Mouse (Mus musculus) mouse embryonic stem cell (cell line): ENCODE data around the gene Tgfb3.

Experiments used
- in situ Hi-C, 2 experiments: fragments of 300-500 bp; cut with MboI; formaldehyde crosslinking; loops; 1 replicate in 1 of 2; 3 replicates in 1 of 2; pipeline ENCODE4 v1.14.3; 2019 to 2020; ENCODE audit warnings: low sequenced_read_pairs in 2 of 2, low pct_unique_long_range_greater_than_20kb in 1 of 2, mixed read lengths in 1 of 2; ENCODE audit not compliant: unreplicated experiment in 1 of 2

Gene Tgfb3

DNA sequence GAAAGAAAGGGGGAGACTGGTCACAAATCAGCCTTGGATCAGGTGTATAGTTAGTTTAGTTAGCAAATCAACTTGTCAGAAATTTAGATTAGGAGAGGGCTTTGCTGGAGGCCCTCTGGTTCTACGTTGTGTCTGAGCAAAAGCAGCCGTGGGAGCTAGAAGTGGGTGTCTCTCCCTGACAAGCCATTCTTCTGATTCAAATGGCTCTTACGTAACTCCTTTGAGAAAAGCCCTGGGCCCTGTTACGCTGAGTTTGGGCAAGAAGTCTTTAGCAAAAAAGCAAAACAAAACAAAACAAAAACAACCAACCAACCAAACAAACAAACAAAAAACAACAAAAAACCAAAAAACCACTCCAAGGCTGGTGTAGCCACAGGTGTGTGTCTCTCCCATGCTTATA, 11.9 kb upstream of the Tgfb3 start:
- in situ Hi-C loops = loop anchor here (10.0 to 25.0 kb wide), 5 partner anchors 236 to 578 kb away; partner anchors contain the start of gene Flvcr2 (in 1 of the 2)

DNA sequence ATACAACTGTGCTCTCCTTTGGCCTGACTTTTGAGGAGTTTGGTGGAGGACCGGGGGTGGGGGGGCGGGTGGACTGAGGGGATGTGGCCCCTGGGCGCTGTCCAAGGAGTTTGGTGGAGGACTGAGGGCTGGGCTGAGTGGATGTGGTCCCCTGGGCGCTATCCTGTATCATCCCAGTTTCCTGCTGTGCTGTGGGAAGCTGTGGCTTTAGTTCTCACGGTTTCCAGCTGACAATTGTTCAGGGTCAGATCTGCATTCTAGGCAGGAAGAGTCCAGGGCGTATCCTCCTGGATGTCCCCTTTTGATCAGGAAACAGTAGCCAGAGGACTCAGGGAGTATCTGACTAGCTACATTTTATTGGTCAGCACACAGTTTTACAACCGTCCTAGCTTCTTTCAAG, 9.2 kb upstream of the Tgfb3 start:
- in situ Hi-C loops = loop anchor here (25.0 kb wide), 4 partner anchors 351 to 576 kb away; partner anchors contain the start of gene Flvcr2 (in 1 of the 2)

DNA sequence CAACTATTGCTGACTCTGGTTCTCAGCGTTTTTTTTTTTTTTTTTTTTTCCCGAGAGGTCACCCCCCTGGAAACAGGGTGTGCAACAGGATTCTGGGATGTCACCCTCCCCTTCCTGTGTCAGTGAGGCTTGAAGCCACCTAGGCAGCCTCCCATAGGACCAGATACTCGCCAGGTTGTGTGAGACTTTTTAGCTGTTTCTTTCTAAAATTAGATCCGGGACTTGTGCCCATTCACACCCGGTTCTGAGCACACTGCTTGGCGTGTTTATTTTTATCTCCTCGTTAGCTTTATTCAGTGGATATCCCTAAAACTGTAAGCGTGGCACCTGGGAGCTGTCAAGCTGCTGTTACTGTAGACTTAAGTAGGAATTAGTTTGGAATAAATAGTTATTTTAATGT, 7.7 kb upstream of the Tgfb3 start:
- in situ Hi-C loops = loop anchor here (25.0 kb wide), 4 partner anchors 349 to 574 kb away; partner anchors contain the start of gene Flvcr2 (in 1 of the 2)

DNA sequence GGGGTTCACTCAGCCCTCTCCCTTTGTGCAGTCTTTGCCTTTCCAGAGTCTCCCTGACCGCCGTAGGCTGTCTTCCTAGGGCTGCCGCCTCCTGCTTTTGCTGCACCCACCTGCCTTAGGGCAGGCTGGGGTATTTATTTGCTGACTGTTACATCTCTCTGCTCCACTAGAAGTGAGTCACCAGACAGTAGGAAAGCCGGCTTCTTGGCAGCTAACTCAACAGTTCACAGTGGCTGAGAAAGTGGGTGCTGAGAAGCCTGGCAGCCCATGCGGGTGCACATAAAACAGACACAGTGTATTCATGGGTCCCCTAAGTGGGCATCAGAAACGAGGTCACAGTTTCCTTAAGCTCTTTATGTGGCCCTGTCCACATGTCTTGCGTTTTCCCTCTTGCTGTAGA, 7.0 kb upstream of the Tgfb3 start:
- in situ Hi-C loops = loop anchor here (25.0 kb wide), 4 partner anchors 349 to 574 kb away; partner anchors contain the start of gene Flvcr2 (in 1 of the 2)

DNA sequence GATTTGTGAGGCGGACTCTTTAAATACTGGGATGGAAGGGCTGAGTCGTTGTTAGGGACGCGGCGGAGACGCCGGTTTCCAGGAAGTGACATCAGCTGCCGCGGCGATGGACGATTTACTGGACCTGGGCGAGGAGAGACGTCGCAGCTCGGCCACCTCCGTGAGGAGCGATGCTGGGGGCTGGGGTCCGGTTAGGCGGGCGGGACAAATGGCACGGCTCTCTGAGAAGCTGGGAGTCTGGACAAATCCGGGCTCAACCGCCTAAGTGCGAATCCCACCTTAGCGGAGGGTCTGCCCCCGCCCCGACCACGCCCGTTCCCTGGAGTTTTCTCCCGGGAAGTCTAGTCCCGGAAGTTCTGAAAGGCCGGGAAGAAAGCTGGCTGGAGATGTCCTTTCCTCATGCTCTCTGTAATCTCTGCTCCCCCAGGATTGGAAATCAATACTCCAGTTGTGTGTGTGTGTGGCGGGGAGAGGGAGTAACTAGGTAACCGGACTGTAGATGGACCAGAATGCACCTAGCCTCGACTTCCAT, 3.7 kb upstream of the Tgfb3 start, which contains the start of gene Ift43:
Gene Ift43 (plus strand): TSS at position 61 of the 532 bp plus-strand sequence.
- in situ Hi-C loops = loop anchor here (25.0 kb wide), 4 partner anchors 345 to 570 kb away; partner anchors contain the start of gene Flvcr2 (in 1 of the 2)

DNA sequence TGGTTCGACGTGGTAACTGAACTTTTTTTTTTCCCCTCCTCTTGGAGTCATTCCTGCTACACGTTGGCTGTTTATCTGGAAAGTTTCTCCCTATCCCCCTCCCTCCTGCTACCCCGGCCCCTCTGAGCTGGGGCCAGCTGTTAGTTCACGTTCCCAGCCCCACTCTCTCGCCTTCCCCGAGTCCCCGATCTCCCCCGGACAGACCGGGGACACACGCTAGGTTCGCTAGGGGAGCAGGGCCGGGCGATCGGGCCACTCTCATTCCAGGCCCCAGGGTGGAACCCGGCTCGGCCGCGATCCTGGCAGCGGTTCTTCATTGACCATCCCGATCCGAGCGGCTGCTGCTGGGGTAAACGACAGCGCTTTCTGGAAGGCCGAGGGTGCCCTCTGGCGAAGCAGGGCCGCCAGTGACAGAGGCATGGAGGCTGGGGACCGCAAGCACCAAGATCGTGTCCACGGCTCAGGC, 394 bp upstream of the Tgfb3 start:
- in situ Hi-C loops = loop anchor here (5.0 to 25.0 kb wide), 7 partner anchors 54 to 567 kb away; partner anchors contain the start of gene Flvcr2 (in 1 of the 2)

DNA sequence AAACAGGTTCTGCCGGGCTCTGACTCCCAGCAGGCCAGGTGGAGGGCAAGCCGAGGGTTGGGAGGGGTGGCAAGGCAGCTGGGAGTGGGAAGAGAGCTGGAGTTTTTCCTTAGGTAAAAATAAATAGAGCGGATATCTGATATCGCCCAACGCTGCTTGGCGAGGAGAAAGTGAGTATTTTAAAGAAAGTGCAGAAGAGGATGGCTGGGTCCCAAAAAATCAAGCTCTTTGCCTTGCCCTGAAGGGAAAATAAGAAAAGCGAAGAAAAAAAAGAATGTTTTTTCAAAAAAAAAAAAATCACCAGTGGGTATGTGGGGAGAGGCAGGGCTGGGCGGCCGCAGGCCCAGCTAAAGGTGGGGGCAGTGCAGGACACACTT, 677 bp downstream of the Tgfb3 start:
- in situ Hi-C loops = loop anchor here (5.0 to 25.0 kb wide), 7 partner anchors 53 to 566 kb away; partner anchors contain the start of gene Flvcr2 (in 1 of the 2)

DNA sequence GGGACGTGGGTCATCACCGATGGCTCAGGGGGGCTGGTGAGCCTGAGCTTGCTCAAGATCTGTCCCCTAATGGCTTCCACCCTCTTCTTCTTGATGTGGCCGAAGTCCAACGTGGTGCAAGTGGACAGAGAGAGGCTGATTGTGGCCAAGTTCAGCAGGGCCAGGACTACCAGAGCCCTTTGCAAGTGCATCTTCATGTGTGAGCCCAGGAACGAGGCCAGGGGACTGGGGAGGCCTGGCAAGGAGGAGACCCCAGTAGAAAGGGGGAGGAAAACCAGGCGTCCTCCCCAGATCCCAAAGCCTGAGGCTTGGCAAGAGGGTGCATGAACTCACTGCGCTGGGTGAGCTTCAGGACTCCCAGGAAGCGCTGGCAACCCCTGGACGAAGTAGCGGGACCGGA, 1.1 kb downstream of the Tgfb3 start:
- in situ Hi-C loops = loop anchor here (5.0 to 25.0 kb wide), 7 partner anchors 53 to 565 kb away; partner anchors contain the start of gene Flvcr2 (in 1 of the 2)

DNA sequence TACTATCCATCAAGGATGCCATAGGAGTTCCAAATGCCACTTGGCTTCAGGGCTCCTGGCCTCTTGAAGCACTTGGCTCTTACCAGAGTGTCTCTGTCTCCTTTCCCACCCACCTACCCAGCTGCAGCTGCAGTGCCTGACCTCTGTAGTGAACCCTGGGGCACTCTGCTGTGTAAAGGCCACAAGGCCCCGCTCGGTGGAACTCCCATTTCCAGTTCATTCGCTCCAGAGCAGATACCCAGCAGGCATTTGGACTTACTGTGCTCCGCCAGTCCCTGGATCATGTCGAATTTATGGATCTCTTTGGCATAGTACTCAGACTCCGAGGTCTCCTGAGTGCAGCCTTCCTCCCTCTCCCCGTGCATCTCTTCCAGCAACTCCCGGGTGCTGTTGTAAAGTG, 1.5 kb downstream of the Tgfb3 start:
- in situ Hi-C loops = loop anchor here (5.0 to 25.0 kb wide), 7 partner anchors 53 to 565 kb away; partner anchors contain the start of gene Flvcr2 (in 1 of the 2)

DNA sequence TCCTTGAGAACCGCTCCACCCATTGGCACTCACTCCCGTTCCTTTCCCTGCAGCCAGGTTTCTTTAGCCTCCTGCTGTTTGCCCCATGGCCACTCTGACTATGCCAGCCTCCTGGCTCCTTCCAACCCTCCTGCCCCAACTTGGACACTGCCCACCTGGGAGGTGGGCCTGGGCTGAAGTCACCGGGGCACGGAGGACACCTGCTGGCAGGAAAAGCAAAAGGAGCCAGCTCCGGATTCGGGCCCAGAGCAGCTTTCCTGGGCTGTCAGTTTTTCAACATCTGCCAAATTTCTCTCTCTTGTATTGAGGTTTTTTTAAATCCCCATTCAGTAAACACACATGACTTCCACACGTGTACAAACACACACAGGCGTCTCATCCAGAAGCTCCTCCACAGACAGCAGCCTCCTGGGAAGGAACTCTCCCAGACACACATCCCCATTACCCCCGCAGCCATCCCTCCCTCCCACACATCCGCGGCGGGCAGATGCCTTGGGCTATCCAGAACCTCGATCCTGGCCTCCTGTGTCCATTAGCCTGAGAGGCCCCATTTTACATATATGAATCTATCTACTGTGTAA, 2.4 kb downstream of the Tgfb3 start:
- in situ Hi-C loops = loop anchor here (5.0 to 25.0 kb wide), 7 partner anchors 52 to 564 kb away; partner anchors contain the start of gene Flvcr2 (in 1 of the 2)

DNA sequence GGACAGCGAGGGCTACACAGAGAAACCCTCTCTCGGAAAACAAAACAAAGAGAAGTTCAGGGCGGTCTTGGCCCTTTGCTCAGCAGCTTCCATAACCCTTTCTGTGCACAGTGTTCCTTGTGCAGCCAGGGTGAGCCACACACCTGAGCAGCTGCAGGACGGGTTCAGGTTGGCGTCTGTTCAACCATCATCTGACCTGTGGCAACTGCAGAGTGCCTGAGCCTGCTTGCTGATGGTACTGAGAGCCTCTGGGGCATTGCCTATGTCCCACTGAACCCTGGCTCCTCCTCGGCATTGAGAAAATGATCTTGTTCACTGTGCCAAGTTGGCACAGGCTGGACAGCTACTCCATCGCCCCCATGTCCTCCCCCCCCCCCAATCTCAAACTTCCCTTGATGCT, 3.5 kb downstream of the Tgfb3 start:
- in situ Hi-C loops = loop anchor here (5.0 to 25.0 kb wide), 7 partner anchors 51 to 563 kb away; partner anchors contain the start of gene Flvcr2 (in 1 of the 2)

DNA sequence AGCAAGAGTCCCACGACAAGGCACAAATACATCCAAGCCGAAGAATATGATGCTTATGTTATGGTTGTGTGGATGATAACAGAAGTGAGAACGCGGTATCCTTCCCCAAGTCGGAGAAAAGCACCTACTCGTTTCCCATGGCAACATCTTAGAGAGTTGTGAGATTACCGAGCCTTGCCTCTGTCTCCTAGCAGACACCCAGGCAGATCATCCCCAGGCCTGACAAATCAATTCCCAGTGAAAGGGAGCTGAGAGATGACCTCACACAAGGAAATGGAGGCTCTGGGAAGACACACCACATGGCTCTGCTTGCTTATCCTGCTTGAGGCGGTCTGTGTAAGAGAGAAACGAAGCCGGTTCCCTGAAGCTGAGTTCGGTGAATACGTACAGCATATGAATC, 4.2 kb downstream of the Tgfb3 start:
- in situ Hi-C loops = loop anchor here (5.0 to 25.0 kb wide), 7 partner anchors 50 to 562 kb away; partner anchors contain the start of gene Flvcr2 (in 1 of the 2)

DNA sequence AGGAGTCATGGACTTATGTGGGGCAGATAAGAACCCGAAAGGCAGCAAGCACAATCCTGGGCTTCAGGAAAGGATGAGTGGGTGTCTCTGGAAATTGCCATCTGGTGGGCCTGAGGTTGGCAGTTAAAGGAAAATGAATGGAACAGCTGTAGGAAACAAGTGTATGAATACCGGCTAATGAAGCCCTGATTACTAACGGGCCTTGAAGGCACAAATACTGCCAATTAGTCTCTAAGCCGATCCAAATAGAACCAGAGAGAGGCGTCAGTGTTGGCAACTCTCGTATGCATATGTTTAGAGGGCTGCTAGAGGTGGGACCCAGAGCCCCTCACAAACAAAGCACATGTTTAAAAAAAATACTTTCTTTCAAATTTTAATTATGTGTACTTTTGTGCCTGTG, 7.4 kb downstream of the Tgfb3 start:
- in situ Hi-C loops = loop anchor here in 1 of 2 experiments (10.0 kb wide), 2 partner anchors 47 to 227 kb away; no protein-coding TSS in a partner anchor

DNA sequence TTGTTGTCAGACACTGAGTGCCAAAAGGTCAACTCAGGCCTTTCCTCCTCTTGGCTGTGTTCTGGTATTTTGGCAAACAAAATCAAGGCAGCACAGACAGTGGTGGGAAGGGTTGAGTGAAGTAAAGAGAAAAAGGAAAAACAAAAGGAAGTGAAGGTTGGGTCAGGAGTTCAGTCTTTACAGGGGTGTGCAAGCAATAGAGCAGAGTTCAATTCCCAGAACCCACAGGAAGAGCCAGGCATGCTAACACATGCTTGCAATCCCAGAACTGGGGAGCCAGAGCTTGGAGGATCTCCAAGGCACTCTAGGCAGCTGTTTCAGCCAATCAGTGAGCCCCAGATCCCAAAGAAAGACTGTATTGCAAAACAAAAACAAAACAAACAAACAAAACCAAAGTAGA, 14.0 kb downstream of the Tgfb3 start:
- in situ Hi-C loops = no loop called here

DNA sequence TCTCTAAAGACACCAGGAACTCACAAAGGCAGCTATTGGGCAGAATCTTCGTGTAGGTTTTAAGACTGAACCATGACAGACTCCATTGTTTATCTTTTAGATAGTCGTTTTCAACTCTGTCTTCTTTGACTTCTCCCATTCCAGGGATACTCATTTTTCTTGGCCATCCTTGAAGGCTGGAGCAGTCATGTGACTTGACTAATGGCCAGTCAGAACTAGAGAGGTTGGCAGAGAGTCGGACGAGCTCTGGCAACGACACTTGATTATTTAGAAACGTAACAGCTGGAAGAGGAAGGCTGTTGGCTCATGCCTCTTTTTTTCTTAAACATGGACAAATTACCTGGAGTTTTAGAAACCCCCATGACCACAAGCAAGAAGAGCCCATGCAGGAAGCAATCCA, 19.5 kb downstream of the Tgfb3 start:
- in situ Hi-C loops = no loop called here

DNA sequence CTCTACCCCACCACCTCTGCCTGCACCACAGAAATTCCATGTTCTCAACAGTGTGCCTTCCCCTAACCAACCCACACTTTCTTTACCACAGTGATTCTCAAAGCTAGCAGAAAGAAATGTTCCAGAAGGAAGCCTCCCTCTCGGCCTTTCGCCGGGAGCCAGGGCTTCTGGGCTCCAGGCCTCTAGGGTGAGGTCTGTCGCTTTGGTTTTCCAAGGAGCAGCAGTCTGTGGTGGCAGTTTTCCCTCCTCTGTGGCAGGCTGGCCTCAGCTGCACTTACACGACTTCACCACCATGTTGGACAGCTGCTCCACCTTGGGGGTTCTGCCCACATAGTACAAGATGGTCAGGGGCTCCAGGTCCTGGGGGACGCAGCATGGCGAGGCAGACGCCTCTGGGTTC, 21.3 kb downstream of the Tgfb3 start:
- in situ Hi-C loops = no loop called here

DNA sequence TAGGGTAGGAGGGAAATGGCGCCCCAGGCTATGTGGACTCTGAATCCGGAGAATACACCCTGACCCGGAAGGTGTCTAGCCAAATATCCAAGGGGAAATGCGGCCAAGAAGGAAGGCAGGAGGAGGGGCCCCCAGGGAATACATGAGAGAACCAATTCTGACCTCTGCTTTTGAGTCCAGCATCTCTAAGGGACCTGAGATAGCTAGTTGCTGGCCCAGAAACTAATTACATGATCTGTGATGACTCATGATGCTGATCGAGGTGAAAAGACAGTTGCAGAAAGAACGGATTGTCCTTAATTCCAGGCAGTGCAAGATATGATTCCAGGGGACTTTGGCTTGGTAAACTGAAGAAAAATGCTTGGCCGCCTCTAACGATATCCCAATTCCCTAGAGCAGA, 21.9 kb downstream of the Tgfb3 start:
- in situ Hi-C loops = no loop called here

DNA sequence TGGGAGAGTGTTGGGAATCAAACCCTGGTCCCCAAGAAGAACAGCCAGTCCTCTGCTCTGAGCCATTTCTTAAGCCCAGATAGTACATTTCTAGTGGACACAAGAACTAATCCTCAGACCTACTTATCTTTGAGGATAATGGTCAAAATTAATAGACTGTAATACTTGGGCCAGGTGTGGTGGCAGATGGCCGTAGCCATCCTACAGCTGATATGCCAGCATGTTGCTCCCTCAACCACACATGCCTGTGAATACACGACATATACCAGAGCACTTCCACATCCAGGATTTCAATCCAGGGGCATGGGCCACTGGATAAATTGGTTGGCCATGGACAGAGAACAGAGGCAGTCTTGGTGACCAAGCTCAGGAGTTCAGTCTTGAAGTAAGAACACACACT, 23.5 kb downstream of the Tgfb3 start:
- in situ Hi-C loops = no loop called here

DNA sequence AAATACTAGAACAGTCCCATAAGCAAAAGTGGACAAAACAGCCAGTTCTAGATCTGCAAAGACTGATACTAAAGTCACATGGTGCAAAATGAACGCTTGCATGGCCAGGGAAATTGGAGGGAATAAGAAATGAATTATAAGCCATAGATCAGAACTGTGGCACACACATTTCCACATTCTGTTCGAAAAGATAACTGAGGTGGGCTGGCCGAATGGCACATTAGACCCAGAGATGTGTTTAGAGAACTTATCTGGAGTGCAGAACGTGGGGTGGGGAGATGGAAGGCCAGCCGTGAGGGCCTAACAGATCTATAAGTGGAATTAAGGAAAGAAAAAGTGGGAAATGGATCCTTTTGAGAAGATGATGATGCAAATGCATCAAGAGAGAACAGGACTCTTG, 27.4 kb downstream of the Tgfb3 start:
- in situ Hi-C loops = no loop called here
